Mouse (Mus musculus) heart, embryonic 16.5 days (tissue): ENCODE measurements around the gene Bmpr1b. TPM values are rescaled to one million over a fixed set of nuclear protein-coding genes. Genes with fewer than 3 reads are reported as not detected.

ENCODE experiments used
- ATAC-seq: fragments of 200-750 bp; cut with Nextera tagmentation; replicated peaks from 2 replicates; pipeline ENCODE4 v1.8.0; 2017; ENCODE audit warnings: moderate number of reproducible peaks; ENCODE audit not compliant: insufficient read depth, low FRiP score; ENCODE audit errors: extremely low read depth
- H3K27ac ChIP-seq: fragments of 300-500 bp; sonication (generic); 2 replicates; pipeline ENCODE4 v1.5.1; 2014; ENCODE audit warnings: mild to moderate bottlenecking, low read length, control low read depth, moderate library complexity
- H3K27me3 ChIP-seq: fragments of 300-500 bp; sonication (generic); 2 replicates; pipeline ENCODE4 v1.6.1; 2014; ENCODE audit warnings: low read length, mixed read lengths; ENCODE audit not compliant: control insufficient read depth, insufficient read depth
- H3K36me3 ChIP-seq: fragments of 300-500 bp; sonication (generic); 2 replicates; pipeline ENCODE4 v1.6.1; 2014; ENCODE audit not compliant: control insufficient read depth, insufficient read depth
- H3K4me1 ChIP-seq: fragments of 300-500 bp; sonication (generic); 2 replicates; pipeline ENCODE4 v1.6.1; 2014; ENCODE audit warnings: low read length, mixed read lengths; ENCODE audit not compliant: control insufficient read depth, insufficient read depth
- H3K4me2 ChIP-seq: fragments of 300-500 bp; sonication (generic); 2 replicates; pipeline ENCODE4 v1.6.1; 2014; ENCODE audit warnings: low read depth, mild to moderate bottlenecking, control low read depth, low read length
- H3K4me3 ChIP-seq: fragments of 300-500 bp; sonication (generic); 2 replicates; pipeline ENCODE4 v1.5.1; 2014; ENCODE audit warnings: mild to moderate bottlenecking, control low read depth, low read length
- H3K9ac ChIP-seq: fragments of 300-500 bp; sonication (generic); 2 replicates; pipeline ENCODE4 v1.6.1; 2014; ENCODE audit warnings: low read length, control low read depth
- H3K9me3 ChIP-seq: fragments of 300-500 bp; sonication (generic); replicated peaks from 2 replicates; pipeline ENCODE4 v1.6.1; 2016; ENCODE audit warnings: low read length; ENCODE audit not compliant: control insufficient read depth
- WGBS: fragments of 180-500 bp; shearing (Covaris S2); extraction: QIAGEN DNeasy Blood & Tissue Kit; methylation state at CpG from one replicate; pipeline ENCODE4 v1.1.7; 2014; 5-methylcytosine and 5-hydroxymethylcytosine counted together
- polyA plus RNA-seq: library from polyadenylated mRNA; unstranded; fragments of >200 nt; fragmentation: Nextera tagmentation; extraction: Ambion mirVana; gene quantifications from 2 replicates; pipeline ENCODE4 v1.2.1, GENCODE M21; 2015

The Bmpr1b gene
- polyA plus RNA-seq, 1 experiment from 2014 or later, result 0.37 TPM

DNA sequence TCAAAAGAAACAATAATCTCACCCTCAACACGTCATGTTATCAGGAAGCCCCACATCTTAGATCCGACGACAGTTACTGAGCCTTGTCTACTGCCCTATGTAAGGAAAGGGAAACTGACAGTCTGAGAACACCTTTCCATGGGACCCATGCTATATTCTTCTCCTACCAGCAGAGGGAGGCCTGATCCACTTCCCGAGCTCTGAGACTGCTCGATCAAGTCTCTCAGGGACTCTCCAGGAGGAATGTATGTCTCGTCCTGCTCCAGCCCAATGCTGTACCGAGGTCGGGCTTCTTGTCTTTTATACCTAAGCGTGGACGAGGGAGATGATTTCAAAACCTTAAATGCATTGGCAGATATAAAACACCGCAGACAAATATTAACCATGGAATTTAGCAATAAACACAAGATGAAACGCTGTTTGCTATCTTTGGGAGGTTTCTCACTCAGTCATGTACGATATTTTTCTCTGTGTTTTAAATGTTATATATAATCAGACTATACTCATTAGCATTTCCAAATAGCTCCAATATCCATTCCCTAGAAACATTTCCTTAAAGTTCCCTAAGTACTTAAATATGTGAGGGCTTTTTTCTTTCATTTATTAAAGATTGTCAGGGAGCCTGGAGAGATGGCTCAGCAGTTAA lies 306.3 kb downstream of the Bmpr1b start:
- no peak overlapping the region for H3K27ac ChIP-seq
- H3K4me3 ChIP-seq, result 0 out of 2 replicates have a peak overlapping the region, but pooled peaks have one; percentile 14
- 14% methylated on average over 13 of the region's 13 CpGs for WGBS

DNA sequence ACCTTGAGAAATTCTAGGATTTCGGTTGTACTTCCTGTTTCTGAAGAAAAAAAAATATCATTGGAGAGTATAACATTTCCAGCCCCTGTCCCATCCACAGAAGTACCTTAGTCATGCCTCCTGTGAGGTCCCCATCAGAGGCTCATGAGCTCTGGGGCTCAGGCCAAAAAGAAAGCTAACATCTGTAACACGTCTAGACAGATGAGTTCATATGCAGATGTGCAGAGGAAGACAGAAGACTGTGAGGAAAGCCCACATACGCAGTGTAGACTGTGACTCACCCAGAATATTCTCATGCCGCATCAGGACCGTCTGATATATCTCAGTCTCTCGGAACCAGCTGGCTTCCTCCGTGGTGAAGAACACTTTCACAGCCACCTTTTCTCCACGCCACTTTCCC lies 312.1 kb downstream of the Bmpr1b start:
- ATAC-seq, result no peak
- WGBS, result 82% methylated on average over 8 of the region's 8 CpGs
- H3K4me2 ChIP-seq, result no peak overlapping the region
- H3K27ac ChIP-seq, result no peak overlapping the region
- H3K9ac ChIP-seq, result no peak overlapping the region
- H3K9me3 ChIP-seq, result no peaks in the 10 kb centered on the region
- H3K27me3 ChIP-seq, result no peaks in the 10 kb centered on the region
- H3K4me1 ChIP-seq, result no peaks in the 10 kb centered on the region
- no peak overlapping the region for H3K4me3 ChIP-seq
- no peaks in the 10 kb centered on the region for H3K36me3 ChIP-seq

More for the DNA sequence above, 306.3 kb downstream of the Bmpr1b start:
- Histone ChIP-seq H3K27me3 (no peaks in the 10 kb centered on the region), H3K36me3 (no peaks in the 10 kb centered on the region), H3K9ac (no peak overlapping the region), H3K4me1 (no peaks in the 10 kb centered on the region), H3K9me3 (no peaks in the 10 kb centered on the region), H3K4me2 (peak overlapping the region; percentile 45)
- peak; percentile 76 for ATAC-seq

DNA sequence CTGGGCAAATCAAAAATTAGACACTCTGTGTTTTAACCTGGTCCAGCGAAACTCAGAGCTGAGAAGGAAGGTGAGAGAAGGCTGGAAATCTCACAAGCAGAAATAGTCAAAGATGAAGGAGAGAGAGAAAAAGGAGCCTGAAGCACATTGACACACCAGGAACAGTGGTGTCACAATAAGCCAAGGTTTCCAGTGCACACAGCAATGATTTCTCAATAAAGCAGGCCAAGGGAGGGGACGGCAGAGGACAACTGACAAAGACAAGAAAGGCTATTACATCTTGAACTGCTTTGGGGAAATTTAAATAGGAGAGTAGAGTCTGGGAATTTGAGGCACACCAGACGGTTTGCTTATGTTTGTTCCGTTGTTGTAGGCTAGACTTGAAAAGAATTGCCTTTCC lies 314.9 kb downstream of the Bmpr1b start:
- 81% methylated on average over 4 of the region's 4 CpGs for WGBS
- Histone ChIP-seq H3K4me3 (no peak overlapping the region), H3K27ac (no peak overlapping the region), H3K36me3 (no peaks in the 10 kb centered on the region), H3K4me1 (no peaks in the 10 kb centered on the region), H3K9me3 (no peaks in the 10 kb centered on the region), H3K27me3 (no peaks in the 10 kb centered on the region), H3K9ac (no peak overlapping the region), H3K4me2 (no peak overlapping the region)
- no peak for ATAC-seq

DNA sequence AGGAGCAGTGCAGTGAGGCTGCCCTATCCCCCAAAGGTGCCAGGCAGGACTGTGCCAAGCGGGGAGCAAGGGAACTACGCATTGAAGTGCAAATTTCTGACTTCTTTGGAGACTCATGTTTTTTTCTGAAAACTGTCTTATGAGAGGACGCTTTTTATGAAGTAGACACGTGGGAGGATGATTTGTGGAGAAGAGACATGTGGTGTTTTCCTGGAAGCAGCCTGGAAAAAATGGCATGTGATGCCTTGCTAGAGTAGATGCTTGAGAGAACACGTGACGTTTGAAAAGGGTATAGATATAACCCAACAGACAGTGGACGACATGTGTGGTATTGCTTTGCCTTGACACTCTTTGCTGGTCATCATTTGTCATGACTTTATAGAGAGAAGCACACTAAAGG lies 319.1 kb downstream of the Bmpr1b start:
- ATAC-seq, result no peak
- H3K4me1 ChIP-seq, result no peaks in the 10 kb centered on the region
- 79% methylated on average over 7 of the region's 7 CpGs for WGBS

DNA sequence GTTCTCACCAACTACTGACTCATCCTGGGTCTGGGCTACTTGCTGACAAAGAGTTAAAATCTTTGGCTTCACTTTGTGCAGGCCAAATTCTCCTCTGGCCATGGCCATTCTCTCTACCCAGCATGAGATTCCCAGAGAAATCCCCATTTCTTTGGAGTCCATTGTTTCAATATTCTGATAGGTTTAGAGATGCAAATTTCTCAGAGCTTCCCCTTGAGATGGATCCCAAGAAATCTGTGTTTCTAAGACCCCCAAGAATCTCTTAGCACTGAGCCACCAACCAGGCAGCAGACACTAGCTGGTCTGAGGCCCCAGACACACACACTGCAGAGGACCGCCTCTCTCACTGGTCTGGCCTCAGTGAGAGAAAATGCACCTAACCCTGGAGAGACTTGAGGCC lies 320.0 kb downstream of the Bmpr1b start:
- Histone ChIP-seq H3K27ac (no peak overlapping the region), H3K4me2 (no peak overlapping the region), H3K36me3 (no peaks in the 10 kb centered on the region), H3K9me3 (no peaks in the 10 kb centered on the region), H3K4me3 (no peak overlapping the region), H3K9ac (no peak overlapping the region), H3K4me1 (no peaks in the 10 kb centered on the region), H3K27me3 (no peaks in the 10 kb centered on the region)
- WGBS, result 65% methylated on average over 1 of the region's 1 CpGs
- no peak for ATAC-seq

More for the DNA sequence above, 319.1 kb downstream of the Bmpr1b start:
- Histone ChIP-seq H3K9me3 (no peaks in the 10 kb centered on the region), H3K9ac (no peak overlapping the region), H3K27me3 (no peaks in the 10 kb centered on the region), H3K36me3 (no peaks in the 10 kb centered on the region), H3K4me2 (no peak overlapping the region), H3K27ac (no peak overlapping the region), H3K4me3 (no peak overlapping the region)

DNA sequence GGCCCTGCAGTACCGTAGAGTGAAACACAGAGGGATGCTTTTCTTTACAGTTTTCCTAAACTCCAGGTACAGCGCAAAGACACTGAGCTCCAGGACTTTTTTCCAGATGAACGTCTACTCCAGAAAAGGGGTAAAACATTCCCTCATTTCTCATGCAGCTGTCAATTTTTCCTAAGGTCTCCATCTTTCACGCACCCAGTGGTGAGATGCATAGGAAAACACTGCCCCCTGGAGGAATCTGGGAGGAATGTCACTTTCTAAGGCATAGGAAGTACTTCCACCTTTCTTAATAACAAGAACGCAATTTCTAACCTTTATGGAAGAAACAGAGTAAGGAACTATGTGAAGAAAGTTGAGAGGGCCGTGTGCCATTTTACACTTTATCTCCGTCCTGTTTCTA lies 330.4 kb downstream of the Bmpr1b start:
- Histone ChIP-seq H3K9ac (no peak overlapping the region), H3K27ac (no peak overlapping the region), H3K4me3 (no peak overlapping the region), H3K27me3 (no peaks in the 10 kb centered on the region), H3K4me1 (no peaks in the 10 kb centered on the region), H3K36me3 (no peaks in the 10 kb centered on the region), H3K9me3 (no peaks in the 10 kb centered on the region), H3K4me2 (no peak overlapping the region)
- WGBS, result 41% methylated on average over 7 of the region's 7 CpGs
- no peak for ATAC-seq

DNA sequence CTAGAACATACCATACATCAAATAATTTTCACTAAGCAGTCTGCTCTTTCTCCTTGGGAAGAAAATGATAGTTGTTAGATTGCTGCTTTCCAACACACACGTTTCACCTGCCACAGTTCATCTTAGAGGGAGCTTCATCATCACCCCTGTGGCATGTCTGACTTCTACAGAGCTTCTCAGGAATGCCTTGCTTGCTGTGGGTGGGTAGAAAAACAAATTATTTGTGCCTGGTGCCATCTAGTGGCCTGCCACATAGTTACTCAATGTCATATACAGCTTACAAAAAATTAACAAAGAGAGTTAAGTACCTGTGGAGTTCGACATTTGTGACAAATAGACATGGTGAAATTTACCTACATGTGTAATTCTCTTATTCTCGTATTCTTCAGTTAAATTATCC lies 338.1 kb downstream of the Bmpr1b start:
- no peak overlapping the region for H3K4me2 ChIP-seq
- no peak overlapping the region for H3K27ac ChIP-seq
- no peak overlapping the region for H3K9ac ChIP-seq
- no peak overlapping the region for H3K4me3 ChIP-seq
- no peaks in the 10 kb centered on the region for H3K4me1 ChIP-seq
- no peak for ATAC-seq
- no peaks in the 10 kb centered on the region for H3K36me3 ChIP-seq
- WGBS, result 12% methylated on average over 3 of the region's 3 CpGs
- no peaks in the 10 kb centered on the region for H3K9me3 ChIP-seq
- H3K27me3 ChIP-seq, result no peaks in the 10 kb centered on the region

DNA sequence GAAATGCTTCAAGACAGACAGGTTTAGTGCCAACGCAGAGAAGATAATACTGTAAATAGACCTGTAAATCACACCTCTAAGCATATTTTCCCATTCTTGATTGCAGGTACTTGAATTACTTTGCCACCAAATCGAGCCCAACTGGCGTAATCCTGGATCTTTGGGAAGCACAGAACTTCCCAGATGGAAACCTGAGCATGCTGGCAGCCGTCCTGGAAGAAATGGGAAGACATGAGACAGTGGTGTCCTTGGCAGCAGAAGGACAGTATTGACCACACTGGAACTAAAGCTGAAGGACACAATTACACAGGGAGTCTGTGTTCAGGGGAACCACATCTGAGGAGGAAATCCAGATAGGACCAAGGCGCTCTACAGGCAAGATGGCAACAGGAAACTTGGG lies 340.9 kb downstream of the Bmpr1b start:
- Histone ChIP-seq H3K27me3 (no peaks in the 10 kb centered on the region), H3K36me3 (no peaks in the 10 kb centered on the region), H3K4me2 (no peak overlapping the region), H3K4me1 (no peaks in the 10 kb centered on the region), H3K27ac (no peak overlapping the region), H3K4me3 (no peak overlapping the region), H3K9me3 (no peaks in the 10 kb centered on the region), H3K9ac (no peak overlapping the region)
- WGBS, result 84% methylated on average over 5 of the region's 5 CpGs
- ATAC-seq, result no peak

DNA sequence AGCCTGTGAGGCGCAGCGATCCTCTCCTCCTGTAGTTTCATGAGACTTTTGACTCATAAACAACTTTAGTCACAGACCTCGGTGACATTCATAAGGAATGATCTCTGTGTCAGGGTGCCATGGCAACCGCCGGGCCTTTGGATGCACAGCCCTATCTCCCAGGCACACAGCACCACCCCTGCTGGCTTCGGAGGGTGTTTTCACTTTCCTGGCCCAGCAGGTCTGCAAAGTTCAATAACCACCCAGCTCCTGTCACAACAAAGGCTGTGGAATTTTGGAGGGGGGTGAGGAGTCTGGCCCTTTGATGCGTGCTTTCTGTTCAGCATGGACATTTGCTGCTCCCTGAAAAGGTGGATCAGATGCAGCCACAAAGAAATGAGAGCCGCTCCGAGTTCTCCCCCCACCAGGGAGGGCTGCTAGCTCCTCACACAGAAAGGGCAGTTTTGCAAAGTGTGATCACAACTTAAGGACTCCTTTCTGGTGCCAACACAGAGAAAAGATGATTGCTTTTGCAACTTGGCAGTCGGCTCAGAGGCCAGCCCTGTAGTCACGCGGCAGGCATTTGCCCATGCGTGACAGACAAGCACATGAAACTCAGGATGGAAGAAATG lies 349.8 kb downstream of the Bmpr1b start:
- 36% methylated on average over 13 of the region's 13 CpGs for WGBS
- Histone ChIP-seq H3K27me3 (no peaks in the 10 kb centered on the region), H3K9ac (no peak overlapping the region), H3K4me1 (no peaks in the 10 kb centered on the region), H3K4me2 (no peak overlapping the region), H3K9me3 (no peaks in the 10 kb centered on the region), H3K36me3 (no peaks in the 10 kb centered on the region), H3K27ac (no peak overlapping the region), H3K4me3 (no peak overlapping the region)
- no peak for ATAC-seq
